Mouse (Mus musculus) megakaryocyte, embryonic 14.5 days (primary cell): ENCODE measurements around the gene Gls2.

Source experiments
- FLI1 ChIP-seq: IDR thresholded peaks from 2 replicates; pipeline ENCODE4 v1.6.1; 2012; ENCODE audit warnings: low read length, inconsistent platforms, mixed read lengths
- GATA1 ChIP-seq: IDR thresholded peaks from 3 replicates; pipeline ENCODE4 v1.6.1; 2012; ENCODE audit warnings: mixed read lengths, low read length, inconsistent platforms, borderline replicate concordance

DNA sequence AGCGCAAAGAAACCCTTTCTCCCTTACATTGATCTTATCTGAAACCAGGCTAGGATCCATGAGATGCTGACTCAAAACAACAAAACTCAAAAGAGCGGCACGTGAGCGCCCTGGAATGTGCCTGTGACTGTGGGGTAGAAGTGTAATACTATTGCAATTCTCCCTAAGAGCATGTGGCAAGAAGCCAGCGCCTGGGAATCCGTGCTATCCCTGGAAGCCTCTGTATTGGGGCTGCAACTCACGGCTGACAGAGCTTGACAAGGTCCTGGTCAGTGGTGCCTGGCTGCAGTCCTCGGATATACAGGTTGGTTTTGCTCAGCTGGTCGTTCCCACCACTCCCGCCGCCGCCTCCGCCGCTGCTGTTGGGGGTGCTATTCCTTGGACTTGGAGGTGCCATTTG is 43.3 kb upstream of the Gls2 start:
- TF ChIP-seq GATA1, result no peak
- no peak for TF ChIP-seq FLI1
